Mouse (Mus musculus): ENCODE results near the gene Gm11937. TPM values are rescaled to one million over a fixed set of nuclear protein-coding genes. Genes with fewer than 3 reads are reported as not detected.
A peak's percentile ranks its signal among the peaks of the same experiment; 100 is the strongest.

Gene Gm11937
- polyA plus RNA-seq, 1 experiment from 2014 or later: not detected

GRCm38 (mm10) chr11:99583245-99583704 is 26.7 kb downstream of the Gm11937 start, which contains the start of gene Krtap1-4:
Gene Krtap1-4 (minus strand): TSS chr11:99583654.
- Histone ChIP-seq H3K9me3 (replicated peaks; ENCODE audit: low read length) (no peaks in the 10 kb centered on the region), H3K9ac (ENCODE audit: low read depth, low read length) (no peak within 1 kb of the TSS), H3K27ac (no peak within 1 kb of the TSS), H3K36me3 (ENCODE audit: insufficient read depth, low read length) (no peaks in the 10 kb centered on the region), H3K4me2 (ENCODE audit: low read length) (no peak within 1 kb of the TSS), H3K27me3 (ENCODE audit: insufficient read depth, low read length) (no peaks in the 10 kb centered on the region), H3K4me1 (replicated peaks; ENCODE audit: insufficient read depth, low read length) (no peaks in the 10 kb centered on the region), H3K4me3 (replicated peaks; ENCODE audit: low read depth, low read length) (no peak within 1 kb of the TSS)
- DNase-seq (ENCODE audit: low spot score) (no peak), ATAC-seq (replicated peaks; ENCODE audit: low FRiP score, low read depth) (no peak)
- 81% methylated on average over 5 of the region's 5 CpGs for WGBS
- TF ChIP-seq CTCF (IDR thresholded peaks at IDR 0.05; ENCODE audit: low read depth): no peak

DNA sequence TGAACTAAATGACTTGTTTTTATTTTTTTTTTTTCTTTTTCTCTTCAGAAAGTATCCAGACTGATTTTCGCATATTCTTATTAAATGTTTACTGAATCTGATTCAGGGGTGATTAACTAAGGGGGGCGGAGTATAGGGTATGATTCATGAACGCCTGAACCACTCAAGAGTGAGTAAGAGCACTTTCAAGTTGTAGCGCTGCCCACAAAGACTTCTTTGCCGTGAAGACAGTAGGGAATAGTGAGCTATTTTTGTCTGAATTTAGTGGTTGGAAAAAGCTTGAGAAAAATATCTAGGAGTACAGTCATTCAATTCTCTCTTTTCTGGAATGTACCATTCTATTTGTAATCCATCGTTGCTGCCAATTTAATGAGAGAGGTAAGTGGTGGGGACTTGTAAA is 28.4 kb downstream of the Gm11937 start:
- Histone ChIP-seq H3K9ac (ENCODE audit: low read depth, low read length) (no peak overlapping the region), H3K4me3 (replicated peaks; ENCODE audit: low read depth, low read length) (no peak overlapping the region), H3K27me3 (ENCODE audit: insufficient read depth, low read length) (no peaks in the 10 kb centered on the region), H3K36me3 (ENCODE audit: insufficient read depth, low read length) (no peaks in the 10 kb centered on the region), H3K4me2 (ENCODE audit: low read length) (no peak overlapping the region), H3K27ac (no peak overlapping the region), H3K4me1 (replicated peaks; ENCODE audit: insufficient read depth, low read length) (no peaks in the 10 kb centered on the region), H3K9me3 (replicated peaks; ENCODE audit: low read length) (no peaks in the 10 kb centered on the region)
- ATAC-seq (replicated peaks; ENCODE audit: low FRiP score, low read depth) (no peak), DNase-seq (ENCODE audit: low spot score) (no peak)
- no peak for TF ChIP-seq CTCF (IDR thresholded peaks at IDR 0.05; ENCODE audit: low read depth)
- WGBS: 81% methylated on average over 6 of the region's 6 CpGs

DNA sequence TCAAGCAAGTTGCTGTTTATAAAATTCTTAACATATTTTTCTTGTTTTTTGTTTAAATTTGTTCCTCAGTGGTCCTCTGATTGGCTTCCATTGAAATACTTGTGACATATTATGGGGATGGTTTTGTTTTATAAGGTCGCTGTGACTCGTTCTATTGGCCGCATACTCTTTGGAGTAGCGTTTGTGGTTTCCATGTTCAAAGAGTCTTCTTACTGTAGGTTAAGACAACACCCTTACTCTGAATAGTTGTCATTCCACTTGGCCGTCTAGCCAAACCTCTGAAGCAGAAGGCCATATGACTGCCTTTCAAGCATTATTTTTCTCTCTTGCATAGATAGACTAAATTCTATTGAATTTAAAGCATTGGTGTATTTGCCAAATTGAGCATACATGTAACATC is 28.9 kb downstream of the Gm11937 start:
- no peaks in the 10 kb centered on the region for H3K4me1 ChIP-seq (replicated peaks; ENCODE audit: insufficient read depth, low read length)
- no peak overlapping the region for H3K27ac ChIP-seq
- WGBS: 89% methylated on average over 5 of the region's 5 CpGs
- no peak overlapping the region for H3K4me2 ChIP-seq (ENCODE audit: low read length)
- DNase-seq (ENCODE audit: low spot score): no peak
- no peaks in the 10 kb centered on the region for H3K27me3 ChIP-seq (ENCODE audit: insufficient read depth, low read length)
- H3K36me3 ChIP-seq (ENCODE audit: insufficient read depth, low read length): no peaks in the 10 kb centered on the region
- no peak overlapping the region for H3K4me3 ChIP-seq (replicated peaks; ENCODE audit: low read depth, low read length)
- H3K9me3 ChIP-seq (replicated peaks; ENCODE audit: low read length): no peaks in the 10 kb centered on the region
- no peak for TF ChIP-seq CTCF (IDR thresholded peaks at IDR 0.05; ENCODE audit: low read depth)
- no peak overlapping the region for H3K9ac ChIP-seq (ENCODE audit: low read depth, low read length)
- no peak for ATAC-seq (replicated peaks; ENCODE audit: low FRiP score, low read depth)

DNA sequence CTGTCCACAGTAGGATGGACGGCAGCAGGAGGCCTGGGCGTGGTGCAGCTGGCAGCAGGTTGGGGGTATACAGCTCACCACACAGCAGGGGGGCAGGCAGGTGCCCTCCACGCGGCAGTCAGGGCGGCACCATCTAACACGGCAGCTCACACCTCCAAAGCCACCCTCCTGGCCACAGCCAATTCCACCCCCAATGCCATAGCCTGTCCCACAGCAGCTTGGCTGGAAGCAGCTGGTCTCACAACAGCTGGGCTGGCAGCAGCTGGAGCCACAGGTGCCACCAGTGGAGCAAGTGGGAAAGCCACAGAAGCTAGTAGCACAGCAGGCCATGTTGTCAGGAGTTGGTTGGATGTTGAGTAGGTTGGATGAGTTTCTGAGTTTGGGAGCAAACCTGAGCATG is 29.4 kb downstream of the Gm11937 start, which contains the start of gene Krtap1-5:
Gene Krtap1-5, minus strand, starts transcription at position 381 of the 400 bp plus-strand sequence.
- Histone ChIP-seq H3K4me2 (ENCODE audit: low read length) (no peak within 1 kb of the TSS), H3K27me3 (ENCODE audit: insufficient read depth, low read length) (no peaks in the 10 kb centered on the region), H3K4me1 (replicated peaks; ENCODE audit: insufficient read depth, low read length) (no peaks in the 10 kb centered on the region), H3K9ac (ENCODE audit: low read depth, low read length) (no peak within 1 kb of the TSS), H3K9me3 (replicated peaks; ENCODE audit: low read length) (no peaks in the 10 kb centered on the region), H3K27ac (no peak within 1 kb of the TSS), H3K4me3 (replicated peaks; ENCODE audit: low read depth, low read length) (no peak within 1 kb of the TSS), H3K36me3 (ENCODE audit: insufficient read depth, low read length) (no peaks in the 10 kb centered on the region)
- ATAC-seq (replicated peaks; ENCODE audit: low FRiP score, low read depth): no peak
- no peak for TF ChIP-seq CTCF (IDR thresholded peaks at IDR 0.05; ENCODE audit: low read depth)
- DNase-seq (ENCODE audit: low spot score): no peak
- WGBS: 85% methylated on average over 6 of the region's 6 CpGs

GRCm38 (mm10) chr11:99574106-99574505 is 35.9 kb downstream of the Gm11937 start:
- TF ChIP-seq CTCF (IDR thresholded peaks at IDR 0.05; ENCODE audit: low read depth): peak; percentile 85
- ATAC-seq (replicated peaks; ENCODE audit: low FRiP score, low read depth) (no peak), DNase-seq (ENCODE audit: low spot score) (peak; percentile 81)
- no peaks in the 10 kb centered on the region for H3K9me3 ChIP-seq (replicated peaks; ENCODE audit: low read length)
- no peak overlapping the region for H3K27ac ChIP-seq
- H3K9ac ChIP-seq (ENCODE audit: low read depth, low read length): no peak overlapping the region
- no peak overlapping the region for H3K4me3 ChIP-seq (replicated peaks; ENCODE audit: low read depth, low read length)
- H3K4me2 ChIP-seq (ENCODE audit: low read length): peak overlapping the region; percentile 38; the same call in 1 of the 2 replicates
- 4% methylated on average over 7 of the region's 7 CpGs for WGBS
- H3K4me1 ChIP-seq (replicated peaks; ENCODE audit: insufficient read depth, low read length): no peaks in the 10 kb centered on the region
- no peaks in the 10 kb centered on the region for H3K36me3 ChIP-seq (ENCODE audit: insufficient read depth, low read length)
- H3K27me3 ChIP-seq (ENCODE audit: insufficient read depth, low read length): no peaks in the 10 kb centered on the region

GRCm38 (mm10) chr11:99573164-99573563 is 36.8 kb downstream of the Gm11937 start:
- no peak overlapping the region for H3K9ac ChIP-seq (ENCODE audit: low read depth, low read length)
- no peak overlapping the region for H3K4me2 ChIP-seq (ENCODE audit: low read length)
- H3K4me1 ChIP-seq (replicated peaks; ENCODE audit: insufficient read depth, low read length): no peaks in the 10 kb centered on the region
- H3K4me3 ChIP-seq (replicated peaks; ENCODE audit: low read depth, low read length): no peak overlapping the region
- peak; percentile 8 for DNase-seq (ENCODE audit: low spot score)
- ATAC-seq (replicated peaks; ENCODE audit: low FRiP score, low read depth): no peak
- no peak for TF ChIP-seq CTCF (IDR thresholded peaks at IDR 0.05; ENCODE audit: low read depth)
- WGBS: 48% methylated on average over 4 of the region's 4 CpGs
- H3K27ac ChIP-seq: no peak overlapping the region
- H3K27me3 ChIP-seq (ENCODE audit: insufficient read depth, low read length): no peaks in the 10 kb centered on the region
- H3K9me3 ChIP-seq (replicated peaks; ENCODE audit: low read length): no peaks in the 10 kb centered on the region
- H3K36me3 ChIP-seq (ENCODE audit: insufficient read depth, low read length): no peaks in the 10 kb centered on the region

DNA sequence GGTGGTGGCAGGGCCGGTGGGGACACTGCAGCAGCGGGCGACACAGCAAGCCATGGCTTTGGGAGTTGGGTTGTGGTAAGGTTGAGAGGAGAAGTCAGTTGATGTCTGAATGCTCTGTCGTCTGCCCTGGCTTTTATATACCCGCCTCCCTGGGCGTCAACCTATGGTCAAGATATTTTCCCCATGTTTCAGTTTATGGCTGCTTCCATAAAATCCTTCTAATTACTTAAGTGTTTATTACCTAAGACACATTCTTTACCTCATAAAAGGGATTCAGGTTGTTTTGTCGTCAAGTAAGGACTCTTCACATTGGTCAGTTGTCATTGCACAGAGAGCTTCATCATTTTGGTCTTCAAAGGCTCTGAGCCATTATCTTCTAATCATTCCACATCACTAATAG is 43.5 kb downstream of the Gm11937 start, which contains the start of gene Krtap3-1:
Gene Krtap3-1, minus strand, starts transcription at position 101 of the 400 bp plus-strand sequence.
- Histone ChIP-seq H3K36me3 (ENCODE audit: insufficient read depth, low read length) (no peaks in the 10 kb centered on the region), H3K27me3 (ENCODE audit: insufficient read depth, low read length) (no peaks in the 10 kb centered on the region), H3K27ac (no peak within 1 kb of the TSS), H3K4me2 (ENCODE audit: low read length) (no peak within 1 kb of the TSS), H3K9ac (ENCODE audit: low read depth, low read length) (no peak within 1 kb of the TSS), H3K9me3 (replicated peaks; ENCODE audit: low read length) (no peaks in the 10 kb centered on the region), H3K4me3 (replicated peaks; ENCODE audit: low read depth, low read length) (no peak within 1 kb of the TSS), H3K4me1 (replicated peaks; ENCODE audit: insufficient read depth, low read length) (no peaks in the 10 kb centered on the region)
- ATAC-seq (replicated peaks; ENCODE audit: low FRiP score, low read depth) (no peak), DNase-seq (ENCODE audit: low spot score) (no peak)
- WGBS: 82% methylated on average over 7 of the region's 7 CpGs
- no peak for TF ChIP-seq CTCF (IDR thresholded peaks at IDR 0.05; ENCODE audit: low read depth)
